Mouse (Mus musculus) lung, postnatal 0 days (tissue): Measurements from ENCODE around the gene Vps50.

ENCODE experiments used
- CTCF ChIP-seq: IDR thresholded peaks from 2 replicates; pipeline ENCODE4 v1.5.1; 2016; ENCODE audit warnings: antibody characterized with exemption, mild to moderate bottlenecking
- EP300 ChIP-seq: IDR thresholded peaks from 2 replicates; pipeline ENCODE4 v1.6.1; 2016; ENCODE audit warnings: antibody characterized with exemption, mild to moderate bottlenecking, control low read depth

- TF ChIP-seq CTCF (no peak), EP300 (no peak)
These were observed 96.1 kb downstream of the Vps50 start for GRCm38 (mm10) chr6:3594246-3594645.
